Mouse (Mus musculus) adrenal gland, adult 8-10 months (tissue): ENCODE measurements around the gene Taf6l. TPM values are rescaled to one million over a fixed set of nuclear protein-coding genes. Genes with fewer than 3 reads are reported as not detected.
"Not testable (repeated sequence)": the region's sequence is repeated elsewhere in the genome, so short reads cannot be mapped to it uniquely, and the experiment has no call there.

Experiments used
- DNase-seq: peaks from one replicate; pipeline ENCODE4 v3.0.0; 2022
- microRNA-seq, 2 experiments: library from miRNA; unstranded; fragments of <30 nt; microRNA quantifications; one replicate each; pipeline ENCODE4 v1.2.0; 2022
- total RNA-seq, 4 experiments: library from RNA; stranded (reverse); gene quantifications; 2 replicates each; pipeline ENCODE4 v1.2.4; 2022

Gene Taf6l
- total RNA-seq, 4 experiments from 2014 or later, result 16.6 to 26.8 (median 21.0) TPM

DNA sequence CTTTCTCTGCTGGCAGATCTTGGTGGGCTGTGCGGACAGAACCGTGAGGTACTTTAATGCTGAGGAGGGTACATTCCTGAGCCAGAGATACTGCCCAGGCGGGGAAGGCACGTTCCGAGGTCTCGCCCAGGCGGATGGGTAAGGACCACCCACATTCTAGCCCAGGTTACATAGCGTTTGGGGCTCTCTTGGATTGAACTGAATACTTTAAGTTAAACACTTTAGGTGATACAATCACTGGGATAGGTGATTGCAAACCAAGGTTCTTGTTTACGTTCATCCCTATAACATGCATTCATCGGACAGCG, 50.1 kb downstream of the Taf6l start:
- DNase-seq, result no peak

DNA sequence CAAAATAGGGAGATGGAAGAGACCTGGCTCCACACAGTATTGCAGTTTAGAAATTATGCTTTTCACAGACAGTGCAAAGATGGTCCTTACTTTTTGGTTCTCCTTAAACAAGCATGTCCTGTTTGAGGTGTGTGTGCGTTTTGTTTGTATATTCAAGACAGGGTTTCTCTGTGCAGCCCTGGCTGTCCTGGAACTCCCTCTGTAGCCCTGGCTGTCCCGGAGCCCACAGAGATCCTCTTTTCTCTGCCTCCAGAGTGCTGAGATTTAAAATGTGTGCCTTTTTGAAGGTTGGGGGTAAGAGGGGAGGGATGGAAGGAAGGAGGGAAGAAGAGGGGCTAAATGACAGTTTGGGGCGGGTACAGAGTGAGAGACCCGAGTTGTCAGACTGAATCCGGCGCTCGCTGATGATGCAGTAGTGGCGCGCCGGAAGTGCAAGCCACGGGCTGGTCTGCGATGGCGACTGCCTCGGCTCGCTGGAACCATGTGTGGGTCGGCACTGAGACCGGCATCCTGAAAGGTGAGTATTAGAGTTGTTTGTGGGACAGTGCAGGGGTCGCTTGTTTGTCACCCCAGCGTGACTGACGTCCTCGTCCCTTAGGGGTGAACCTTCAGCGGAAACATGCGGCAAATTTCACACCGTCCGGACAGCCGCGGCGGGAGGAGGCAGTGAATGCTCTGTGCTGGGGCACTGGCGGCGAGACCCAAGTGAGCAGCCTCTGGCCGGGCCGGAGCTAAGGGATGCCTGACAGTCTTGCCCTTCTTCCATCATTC, 50.6 kb downstream of the Taf6l start, which contains the start of gene Wdr74:
Gene Wdr74, plus strand, starts transcription at position 439 of the 771 bp plus-strand sequence.
- peak; percentile 83 for DNase-seq

DNA sequence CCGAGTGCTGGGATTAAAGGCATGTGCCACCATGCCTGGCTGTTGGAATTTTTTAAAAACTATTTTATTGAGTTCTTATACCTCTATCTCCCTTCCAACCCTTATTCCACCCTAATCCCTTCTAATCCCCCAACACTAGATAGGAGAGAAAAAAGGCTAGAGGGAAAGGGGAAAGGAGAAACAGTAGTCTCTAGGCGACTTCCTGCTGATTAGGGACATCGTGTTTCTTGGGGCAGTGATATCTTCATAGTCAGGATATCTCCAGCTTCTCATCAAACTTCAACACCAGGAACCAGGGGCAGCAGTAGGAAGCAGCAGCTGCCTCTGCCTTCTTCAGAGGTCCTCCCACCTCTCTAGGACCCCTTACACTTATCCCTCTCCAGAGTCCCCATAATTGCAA, 51.9 kb downstream of the Taf6l start:
- DNase-seq, result no peak

DNA sequence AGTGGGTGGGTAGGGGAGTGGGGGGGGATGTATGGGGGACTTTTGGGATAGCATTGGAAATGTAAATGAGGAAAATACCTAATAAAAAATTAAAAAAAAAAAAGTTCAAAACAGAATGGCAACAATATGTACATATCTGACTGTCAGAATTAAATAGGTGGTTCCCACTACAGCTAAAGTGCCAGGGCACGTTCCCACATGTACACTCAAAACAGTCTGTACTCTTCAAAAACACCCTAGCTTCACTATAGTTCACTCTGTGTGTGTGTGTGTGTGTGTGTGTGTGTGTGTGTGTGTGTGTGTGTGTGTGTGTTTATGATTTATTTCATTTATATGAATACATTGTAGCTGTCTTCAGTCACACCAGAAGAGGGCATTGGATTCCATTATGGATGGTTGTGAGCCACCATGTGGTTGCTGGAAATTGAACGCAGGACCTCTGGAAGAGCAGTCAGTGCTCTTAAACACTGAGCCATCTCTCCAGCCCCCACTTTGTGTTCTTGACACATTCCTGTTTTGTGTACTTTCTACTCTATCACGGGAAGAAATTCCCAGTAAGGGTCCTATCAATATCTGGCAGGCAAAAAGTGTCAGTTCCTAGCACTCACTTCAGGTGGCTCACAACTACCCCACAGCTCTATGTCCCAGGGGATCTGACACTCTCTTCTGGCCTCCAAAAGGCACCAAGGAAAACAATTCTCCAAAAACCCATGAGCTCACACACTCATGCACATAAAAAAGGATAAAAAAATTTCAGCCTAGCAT, 57.7 kb downstream of the Taf6l start:
- DNase-seq, result not testable (repeated sequence)

DNA sequence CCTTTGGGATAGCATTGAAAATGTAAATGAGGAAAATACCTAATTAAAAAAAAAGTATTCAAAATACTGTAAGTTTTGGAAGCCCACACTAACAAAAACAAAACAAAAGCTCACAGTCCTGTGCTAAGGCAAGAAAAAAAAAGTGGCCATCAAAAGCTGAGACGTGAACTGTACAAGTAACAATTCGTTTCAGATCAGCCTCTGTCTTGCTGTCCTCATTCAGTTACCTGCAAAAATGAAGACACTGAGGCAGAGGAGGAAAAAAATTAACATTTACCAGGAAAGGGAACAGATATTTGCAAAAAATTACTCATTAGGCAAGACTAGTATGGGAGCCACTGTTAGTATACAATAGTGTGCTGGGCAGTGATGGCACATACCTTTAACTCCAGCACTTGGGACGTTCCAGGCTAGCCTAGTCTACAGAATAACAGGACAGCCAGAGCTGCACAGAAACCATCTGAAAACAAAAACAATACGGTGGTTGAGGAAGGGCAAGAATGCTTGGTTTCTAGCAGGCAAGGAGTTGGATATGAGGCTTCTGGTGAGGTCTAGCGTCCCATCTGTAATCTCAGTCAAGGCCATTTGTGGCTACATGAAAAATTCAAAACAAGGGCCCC, 58.6 kb downstream of the Taf6l start:
- no peak for DNase-seq

DNA sequence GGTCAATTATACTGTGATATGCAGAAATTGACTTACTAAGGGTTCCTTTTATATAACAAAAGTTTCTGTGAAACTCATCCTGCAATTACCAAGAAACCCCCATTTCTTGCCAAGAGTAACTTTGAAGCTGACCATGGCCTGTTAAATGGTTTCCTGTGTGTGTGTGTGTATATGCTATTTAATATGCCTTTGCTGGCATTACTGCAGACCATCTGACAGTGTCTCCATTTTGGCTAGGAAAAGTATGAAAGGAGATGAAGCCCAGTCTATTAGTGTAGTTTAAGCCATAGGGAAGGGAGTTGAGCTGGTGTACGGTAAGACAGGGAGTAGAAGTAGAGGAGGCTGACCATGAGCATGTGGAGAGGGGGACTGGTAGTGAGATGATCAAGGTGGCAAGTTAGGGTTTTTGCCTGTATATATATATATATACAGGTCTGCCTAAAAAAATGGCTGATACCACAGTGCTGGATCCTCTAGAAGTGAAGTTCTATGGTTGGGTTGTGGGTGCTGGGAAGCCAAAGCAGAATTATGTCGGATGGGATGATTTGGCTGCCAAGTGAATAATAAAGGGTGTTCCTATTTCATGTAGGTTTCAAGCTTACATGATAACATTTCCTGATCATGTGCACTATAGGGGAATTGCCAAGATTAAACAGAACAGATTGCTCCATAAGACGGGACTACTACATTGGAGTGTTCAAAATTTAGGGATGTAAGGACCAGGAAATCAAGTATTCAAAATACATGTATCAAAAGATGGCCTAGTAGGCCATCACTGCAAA, 59.4 kb downstream of the Taf6l start:
- DNase-seq, result no peak

DNA sequence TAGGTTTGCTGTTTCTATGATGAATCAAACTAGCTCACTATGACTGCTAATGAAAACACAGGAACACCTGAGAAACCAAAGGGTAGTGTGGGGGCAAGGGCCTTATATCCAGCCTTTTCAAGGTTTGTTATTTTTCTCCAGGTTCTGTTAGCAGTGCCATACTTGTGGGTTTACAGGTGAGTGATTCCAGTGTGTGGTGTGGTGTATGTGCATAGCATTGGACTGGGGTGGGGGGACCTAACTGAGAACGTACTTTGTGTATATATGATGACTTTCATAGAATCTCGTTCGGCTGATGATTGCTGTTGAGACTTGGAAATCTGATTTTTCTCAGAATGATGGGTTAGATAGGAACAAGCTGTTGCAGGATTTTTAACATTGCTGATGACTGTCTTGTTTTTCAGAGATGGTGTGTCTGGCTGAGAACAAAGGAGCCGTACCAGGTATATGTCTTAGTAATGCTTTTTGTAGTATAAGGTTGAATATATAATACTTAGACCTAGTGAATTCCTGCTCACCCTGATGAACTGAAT, 61.1 kb downstream of the Taf6l start:
- DNase-seq, result no peak

Small RNA genes lying within 50 kb of the gene (microRNA-seq; reads per million reads assigned to microRNA genes)
- gene Mir6992, result 0 to 0.50 reads per million in 2 experiments

Other genes with a start within 250 kb of the Taf6l start
- under 1 TPM in 3 of 4 experiments, not detected in 1; 0.07 to 0.40 (median 0.15) TPM for gene Slc22a8, start 195.2 kb downstream of the Taf6l start, total RNA-seq
- gene Slc22a6, start 168.4 kb downstream of the Taf6l start, total RNA-seq, result not detected
- 1 to 10 TPM; 1.2 to 2.6 (median 1.8) TPM for gene Chrm1, start 122.6 kb downstream of the Taf6l start, total RNA-seq
- 100 to 1,000 TPM; 210 to 266 (median 246) TPM for gene Slc3a2, start 63.0 kb downstream of the Taf6l start, total RNA-seq
- 10 to 100 TPM; 49.1 to 60.4 (median 53.3) TPM for gene Wdr74, start 50.6 kb downstream of the Taf6l start, total RNA-seq
- 1 to 10 TPM in 3 of 4 experiments, under 1 TPM in 1; 0.64 to 4.4 (median 1.8) TPM for gene 1700092M07Rik, start 45.7 kb downstream of the Taf6l start, total RNA-seq
- gene Stx5a, start 45.0 kb downstream of the Taf6l start, total RNA-seq, result 100 to 1,000 TPM in 3 of 4 experiments, 10 to 100 TPM in 1; 90.9 to 138 (median 118) TPM
- gene Nxf1, start 29.3 kb downstream of the Taf6l start, total RNA-seq, result 100 to 1,000 TPM; 102 to 164 (median 148) TPM
- 100 to 1,000 TPM; 111 to 137 (median 123) TPM for gene Tmem223, start 15.4 kb downstream of the Taf6l start, total RNA-seq
- 10 to 100 TPM; 54.8 to 73.9 (median 63.9) TPM for gene Tmem179b, start 11.9 kb downstream of the Taf6l start, total RNA-seq
- 100 to 1,000 TPM in 2 of 4 experiments, 10 to 100 TPM in 2; 86.0 to 106 (median 102) TPM for gene Polr2g, start 12.2 kb upstream of the Taf6l start, total RNA-seq
- 1 to 10 TPM; 2.5 to 4.9 (median 3.5) TPM for gene Zbtb3, start 16.1 kb upstream of the Taf6l start, total RNA-seq
- 10 to 100 TPM; 27.4 to 40.5 (median 35.9) TPM for gene Ttc9c, start 32.9 kb upstream of the Taf6l start, total RNA-seq
- 10 to 100 TPM; 66.4 to 84.4 (median 73.9) TPM for gene Hnrnpul2, start 33.6 kb upstream of the Taf6l start, total RNA-seq
- not detected for gene AC129217.1, start 43.4 kb upstream of the Taf6l start, total RNA-seq
- 100 to 1,000 TPM in 3 of 4 experiments, 10 to 100 TPM in 1; 96.6 to 137 (median 126) TPM for gene Bscl2, start 51.0 kb upstream of the Taf6l start, total RNA-seq
- 1 to 10 TPM; 4.7 to 9.8 (median 8.7) TPM for gene Gng3, start 52.8 kb upstream of the Taf6l start, total RNA-seq
- gene Lrrn4cl, start 64.4 kb upstream of the Taf6l start, total RNA-seq, result 1 to 10 TPM; 2.6 to 4.5 (median 3.3) TPM
- 100 to 1,000 TPM; 203 to 231 (median 218) TPM for gene Ubxn1, start 85.1 kb upstream of the Taf6l start, total RNA-seq
- gene Uqcc3, start 94.5 kb upstream of the Taf6l start, total RNA-seq, result 10 to 100 TPM; 53.2 to 91.0 (median 63.1) TPM
- 10 to 100 TPM in 3 of 4 experiments, 1 to 10 TPM in 1; 9.6 to 22.4 (median 14.5) TPM for gene Lbhd1, start 97.3 kb upstream of the Taf6l start, total RNA-seq
- not detected for gene Gm49403, start 97.5 kb upstream of the Taf6l start, total RNA-seq
- 10 to 100 TPM; 32.6 to 54.7 (median 45.3) TPM for gene 1810009A15Rik, start 102.4 kb upstream of the Taf6l start, total RNA-seq
- 10 to 100 TPM in 1 of 4 experiments, 1 to 10 TPM in 3; 2.6 to 10.6 (median 6.0) TPM for gene Gm49416, start 102.5 kb upstream of the Taf6l start, total RNA-seq
- 10 to 100 TPM; 22.9 to 27.8 (median 25.0) TPM for gene Ints5, start 106.6 kb upstream of the Taf6l start, total RNA-seq
- gene Ganab, start 111.7 kb upstream of the Taf6l start, total RNA-seq, result 100 to 1,000 TPM; 204 to 232 (median 222) TPM
- 10 to 100 TPM; 61.3 to 72.9 (median 70.0) TPM for gene B3gat3, start 134.0 kb upstream of the Taf6l start, total RNA-seq
- gene Rom1, start 142.9 kb upstream of the Taf6l start, total RNA-seq, result 10 to 100 TPM; 51.9 to 73.5 (median 54.9) TPM
- gene Eml3, start 143.1 kb upstream of the Taf6l start, total RNA-seq, result 10 to 100 TPM; 57.9 to 87.6 (median 79.6) TPM
- 100 to 1,000 TPM in 2 of 4 experiments, 10 to 100 TPM in 2; 83.4 to 133 (median 102) TPM for gene Mta2, start 155.5 kb upstream of the Taf6l start, total RNA-seq
- gene Tut1, start 167.4 kb upstream of the Taf6l start, total RNA-seq, result 10 to 100 TPM; 22.9 to 31.9 (median 26.8) TPM
- gene Eef1g, start 180.6 kb upstream of the Taf6l start, total RNA-seq, result 100 to 1,000 TPM; 306 to 355 (median 328) TPM
- 100 to 1,000 TPM; 122 to 227 (median 158) TPM for gene Ahnak, start 202.9 kb upstream of the Taf6l start, total RNA-seq